Mouse (Mus musculus) gastrocnemius, postnatal 25 days (tissue): ENCODE measurements around the gene Syt3. TPM values are rescaled to one million over a fixed set of nuclear protein-coding genes. Genes with fewer than 3 reads are reported as not detected.
A peak's percentile ranks its signal among the peaks of the same experiment; 100 is the strongest.

Experiments
- DNase-seq: peaks from one replicate; pipeline ENCODE4 v3.0.0; 2022
- long read RNA-seq, 2 experiments: library from polyadenylated mRNA; stranded (forward); transcript quantifications; one replicate each; pipeline ENCODE4 v2.0.0; 2021
- total RNA-seq, 2 experiments: library from RNA; stranded (reverse); gene quantifications; 1 replicate in 1 of 2; 2 replicates in 1 of 2; pipeline ENCODE4 v1.2.3; 2021

The Syt3 gene
- 1 to 10 TPM; 1.1 to 1.8 TPM for total RNA-seq
- long read RNA-seq, experiment 1, partial matches to known transcripts, result 1 of 2 reads
- long read RNA-seq, experiment 1, other reads (novel, unspliced or antisense), result 0 of 2 reads
- long read RNA-seq, experiment 2, partial matches to known transcripts, result 0 of 2 reads
- long read RNA-seq, experiment 2, other reads (novel, unspliced or antisense), result 1 of 2 reads

- peak; percentile 46 for DNase-seq
These were observed at the start of gene Syt3 for GRCm38 (mm10) chr7:44383980-44384715. Gene Syt3, plus strand, starts transcription at chr7:44384102.

GRCm38 (mm10) chr7:44334139-44334538 lies 49.8 kb upstream of the Syt3 start:
- no peak for DNase-seq

- no peak for DNase-seq
These were observed 48.6 kb upstream of the Syt3 start for GRCm38 (mm10) chr7:44335031-44335878.

- DNase-seq, result no peak
These were observed 47.6 kb upstream of the Syt3 start for GRCm38 (mm10) chr7:44336046-44337021.

GRCm38 (mm10) chr7:44337121-44337849 lies 46.6 kb upstream of the Syt3 start:
- DNase-seq, result no peak

- no peak for DNase-seq
These were observed 43.7 kb upstream of the Syt3 start for GRCm38 (mm10) chr7:44340226-44340625.

- DNase-seq, result no peak
These were observed 42.8 kb upstream of the Syt3 start for GRCm38 (mm10) chr7:44341119-44341518.

GRCm38 (mm10) chr7:44341714-44342113 lies 42.2 kb upstream of the Syt3 start:
- no peak for DNase-seq

- DNase-seq, result no peak
These were observed 40.4 kb upstream of the Syt3 start for GRCm38 (mm10) chr7:44343459-44344015.

- no peak for DNase-seq
These were observed 39.3 kb upstream of the Syt3 start for GRCm38 (mm10) chr7:44344622-44345021.

GRCm38 (mm10) chr7:44349043-44349442 lies 34.9 kb upstream of the Syt3 start:
- no peak for DNase-seq

- DNase-seq, result peak; percentile 46
These were observed 32.8 kb upstream of the Syt3 start for GRCm38 (mm10) chr7:44350957-44351711.

GRCm38 (mm10) chr7:44351881-44352749 lies 31.8 kb upstream of the Syt3 start:
- DNase-seq, result no peak

GRCm38 (mm10) chr7:44352750-44353600 lies 30.9 kb upstream of the Syt3 start:
- DNase-seq, result no peak

GRCm38 (mm10) chr7:44353601-44354340 lies 30.1 kb upstream of the Syt3 start:
- DNase-seq, result no peak

GRCm38 (mm10) chr7:44355411-44355810 lies 28.5 kb upstream of the Syt3 start:
- DNase-seq, result no peak
